Mouse (Mus musculus): ENCODE results near the gene Gm10300. TPM values are rescaled to one million over a fixed set of nuclear protein-coding genes. Genes with fewer than 3 reads are reported as not detected.

The Gm10300 gene
- polyA plus RNA-seq (2017; shearing (Covaris generic)): not detected

DNA sequence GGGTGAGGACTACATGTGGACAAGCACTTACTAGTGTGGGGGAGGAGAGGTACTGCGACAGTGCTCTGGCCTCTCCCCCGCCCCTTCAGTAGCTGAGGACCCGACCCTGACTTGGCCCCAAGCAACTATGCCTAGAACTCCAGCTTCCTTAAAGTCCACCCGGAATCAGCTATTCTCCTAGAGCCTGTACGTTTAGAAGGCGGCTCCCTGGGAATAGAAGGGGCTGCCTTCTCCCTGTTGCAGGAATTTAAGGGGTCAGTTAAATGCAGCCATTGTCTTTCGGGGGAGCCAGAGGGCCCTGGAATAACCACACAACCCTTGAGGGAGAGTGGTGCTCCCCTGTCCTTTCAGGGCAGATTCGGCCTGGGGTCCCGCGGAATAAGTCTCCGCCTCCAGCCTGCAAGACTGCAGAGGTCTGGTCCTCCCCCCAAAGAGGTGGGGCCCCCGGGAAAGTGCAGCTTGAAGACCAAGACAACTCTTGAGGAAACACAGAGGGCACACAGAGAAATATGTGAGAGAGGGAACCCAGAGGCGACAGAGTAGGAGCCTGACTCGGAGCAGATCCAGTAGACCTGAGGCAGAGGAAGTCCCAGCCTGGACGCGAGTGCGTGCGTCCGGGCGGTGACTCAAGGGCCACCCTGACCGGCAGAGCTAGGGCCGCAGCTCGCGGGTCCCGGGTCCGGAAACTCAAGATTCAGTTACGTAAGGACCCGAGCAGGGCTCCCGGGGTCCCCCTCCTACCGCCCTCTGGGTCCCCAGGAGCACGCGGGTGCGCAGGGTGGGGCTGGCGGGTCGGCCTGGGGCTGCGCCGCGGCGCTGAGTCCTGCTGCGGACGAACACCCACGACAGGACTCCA lies at the start of gene Gm10300:
Gm10300 (plus strand) TSS at position 621 of the 856 bp plus-strand sequence.
- peak; percentile 13 for ATAC-seq

- ATAC-seq: no peak
Measured at GRCm38 (mm10) chr4:132025264-132025663, 49.2 kb upstream of the Gm10300 start.

DNA sequence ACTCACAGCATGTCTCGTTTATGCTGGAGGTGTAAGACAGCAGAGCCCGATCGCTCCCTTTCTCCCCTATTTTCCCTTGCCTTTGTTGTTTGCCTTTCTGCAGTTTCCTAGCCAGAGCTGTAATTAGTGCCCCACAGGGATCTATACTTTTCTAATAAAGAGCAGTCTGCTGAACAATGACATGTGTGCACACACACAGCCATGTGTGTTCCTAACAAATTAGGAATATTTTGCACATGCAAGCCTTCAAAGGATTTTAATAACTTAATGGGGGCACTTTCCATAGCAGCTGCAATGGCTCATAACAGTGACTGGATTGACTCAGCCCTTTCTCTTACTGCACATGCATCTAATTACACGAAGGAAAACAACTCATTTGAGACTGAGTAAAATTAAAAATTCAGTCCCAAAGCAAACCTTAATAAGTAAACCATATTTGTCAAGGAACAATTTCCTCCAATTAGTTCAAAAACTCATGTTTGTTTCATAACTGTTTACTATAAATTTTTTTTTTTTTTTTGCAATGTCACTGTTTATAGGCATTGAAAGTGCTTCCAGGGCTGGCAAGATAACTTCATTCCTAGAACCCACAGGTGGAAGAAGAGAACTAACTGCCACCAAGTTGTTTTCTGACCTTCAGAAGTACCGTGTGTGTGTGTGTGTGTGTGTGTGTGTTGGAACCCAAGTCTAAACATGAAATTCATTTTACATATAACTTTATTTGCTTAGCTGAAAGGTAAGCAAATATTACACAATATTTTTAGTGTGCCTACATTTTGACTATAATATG lies 48.6 kb upstream of the Gm10300 start:
- no peak for ATAC-seq

DNA sequence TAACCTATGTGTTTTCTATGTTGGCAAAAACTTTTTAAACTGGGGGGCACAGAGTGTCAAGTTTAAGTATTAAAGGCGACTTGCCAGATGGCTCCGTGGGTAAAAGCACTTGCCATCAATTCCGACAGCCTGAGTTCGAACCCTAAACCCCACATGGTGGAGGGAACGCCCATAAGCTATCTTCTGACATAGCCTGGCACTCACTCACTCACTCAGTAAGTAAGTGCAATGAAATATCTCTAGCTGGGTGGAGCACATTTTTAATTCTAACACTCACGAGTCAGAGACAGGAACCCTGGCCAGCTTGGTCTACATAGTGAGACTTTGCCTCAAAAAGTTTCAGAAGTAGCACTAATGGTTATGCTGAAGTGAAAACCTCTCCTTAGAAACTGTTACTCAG lies 47.3 kb upstream of the Gm10300 start:
- ATAC-seq: no peak

- ATAC-seq: no peak
Measured at GRCm38 (mm10) chr4:132027806-132028205, 46.7 kb upstream of the Gm10300 start.

GRCm38 (mm10) chr4:132029851-132030741 lies 44.4 kb upstream of the Gm10300 start:
- ATAC-seq: no peak

DNA sequence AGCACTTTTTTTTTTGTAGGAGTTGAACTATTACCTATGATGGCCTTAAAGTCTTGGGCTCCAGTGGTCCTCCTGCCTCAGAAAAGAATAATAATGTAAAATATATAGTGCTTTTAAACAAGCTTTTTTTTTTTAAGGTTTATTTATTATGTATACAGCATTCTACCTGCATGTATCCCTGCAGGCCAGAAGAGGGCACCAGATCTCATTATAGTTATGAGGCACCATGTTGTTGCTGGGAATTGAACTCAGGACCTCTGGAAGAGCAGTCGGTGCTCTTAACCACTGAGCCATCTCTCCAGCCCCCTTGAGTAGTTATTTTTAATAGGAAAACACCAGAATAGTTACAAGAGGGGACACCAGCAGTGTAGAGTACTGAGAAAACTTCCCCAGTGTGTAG lies 41.3 kb upstream of the Gm10300 start:
- ATAC-seq: no peak

DNA sequence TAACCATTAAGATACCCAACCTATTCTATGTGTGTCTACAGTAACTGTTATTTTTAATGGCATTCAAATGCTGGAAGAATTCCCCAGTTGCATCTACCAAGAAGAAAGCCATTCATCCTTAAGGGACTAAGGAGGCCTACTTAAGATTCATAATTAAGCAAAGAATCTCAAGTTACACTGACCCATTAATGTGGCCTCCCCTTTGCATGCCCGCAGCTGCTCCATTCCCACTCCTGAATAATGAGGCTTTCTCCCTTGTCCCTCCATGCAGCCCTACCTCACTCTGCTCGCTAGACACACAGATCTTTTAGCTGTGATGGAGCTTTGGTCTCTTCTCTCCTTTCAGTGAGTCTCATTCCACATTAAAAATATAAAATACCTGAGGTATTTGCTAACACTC lies 40.3 kb upstream of the Gm10300 start:
- ATAC-seq: no peak

DNA sequence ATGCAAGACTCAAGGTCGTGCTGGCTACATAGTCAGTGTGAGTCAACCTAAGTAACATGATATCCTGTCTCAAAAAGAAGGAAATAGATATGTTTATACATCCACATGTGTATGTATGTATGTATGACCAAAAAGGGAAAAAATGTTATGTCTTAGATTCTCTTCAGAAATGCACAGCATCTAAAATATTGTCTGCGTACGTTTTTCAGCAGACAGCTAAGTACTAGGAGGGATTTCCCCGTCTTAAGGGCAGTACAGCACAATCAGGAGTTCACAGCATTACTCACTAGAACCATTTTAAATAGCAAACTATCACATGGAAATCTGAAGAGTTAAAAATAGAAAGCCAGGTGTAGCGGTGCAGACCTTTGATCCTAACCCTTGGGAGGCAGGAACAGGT lies 37.4 kb upstream of the Gm10300 start:
- peak; percentile 55 for ATAC-seq

DNA sequence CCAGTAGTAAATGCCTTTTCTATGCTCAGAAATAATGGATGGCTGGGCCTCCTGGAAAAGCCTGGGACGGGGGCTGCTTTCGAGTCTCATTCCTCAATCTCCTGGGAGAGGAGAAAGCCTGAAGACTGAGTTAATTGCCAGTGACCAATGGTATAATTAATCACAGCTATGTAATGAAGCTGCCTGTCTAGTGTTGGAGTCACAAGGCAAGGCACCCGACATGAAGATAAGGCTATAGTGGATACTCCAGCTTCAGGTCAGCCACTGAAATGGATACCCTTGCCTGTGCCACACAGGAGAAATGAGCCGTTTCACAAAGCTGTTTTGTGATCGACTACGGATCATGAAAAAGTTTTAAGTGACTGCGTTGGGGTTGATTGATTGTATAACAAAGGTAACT lies 36.5 kb upstream of the Gm10300 start:
- ATAC-seq: no peak

DNA sequence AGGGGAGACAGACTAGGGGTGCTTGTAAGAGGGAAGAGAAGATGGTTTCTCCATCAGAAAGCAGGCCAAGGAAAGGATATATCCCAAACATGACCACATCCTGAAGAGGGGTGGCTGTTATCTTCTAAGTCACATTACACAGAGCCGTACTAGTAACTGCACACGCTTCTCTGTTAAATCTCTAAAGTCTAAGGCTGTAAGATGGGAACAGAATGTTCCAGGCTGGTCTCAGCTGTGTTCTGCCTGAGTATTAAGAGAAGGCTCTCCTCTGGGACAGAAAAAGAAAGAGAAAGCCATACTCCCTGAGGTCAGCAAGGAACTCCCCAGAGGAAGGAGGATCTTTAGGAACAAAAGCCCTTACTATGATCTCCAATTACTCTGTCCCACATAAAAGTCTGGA lies 35.7 kb upstream of the Gm10300 start:
- ATAC-seq: no peak

DNA sequence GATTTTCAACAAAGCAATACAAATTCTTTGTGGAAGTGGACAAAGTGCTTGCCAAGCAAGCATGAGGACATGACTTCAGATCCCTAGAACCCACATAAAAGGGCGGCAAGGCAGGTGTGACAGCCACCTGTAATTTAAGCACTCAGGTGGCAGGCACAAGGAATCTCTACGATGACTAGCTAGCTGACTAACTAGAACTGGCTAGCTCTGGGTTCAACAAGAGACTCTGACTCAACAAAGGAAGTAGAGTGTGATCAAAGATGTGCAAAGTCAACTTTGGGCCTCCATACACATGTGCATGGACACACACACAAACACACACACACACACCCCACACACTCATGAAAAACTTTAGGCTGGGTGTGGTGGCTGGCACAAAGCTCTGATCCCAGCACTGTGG lies 35.0 kb upstream of the Gm10300 start:
- no peak for ATAC-seq

DNA sequence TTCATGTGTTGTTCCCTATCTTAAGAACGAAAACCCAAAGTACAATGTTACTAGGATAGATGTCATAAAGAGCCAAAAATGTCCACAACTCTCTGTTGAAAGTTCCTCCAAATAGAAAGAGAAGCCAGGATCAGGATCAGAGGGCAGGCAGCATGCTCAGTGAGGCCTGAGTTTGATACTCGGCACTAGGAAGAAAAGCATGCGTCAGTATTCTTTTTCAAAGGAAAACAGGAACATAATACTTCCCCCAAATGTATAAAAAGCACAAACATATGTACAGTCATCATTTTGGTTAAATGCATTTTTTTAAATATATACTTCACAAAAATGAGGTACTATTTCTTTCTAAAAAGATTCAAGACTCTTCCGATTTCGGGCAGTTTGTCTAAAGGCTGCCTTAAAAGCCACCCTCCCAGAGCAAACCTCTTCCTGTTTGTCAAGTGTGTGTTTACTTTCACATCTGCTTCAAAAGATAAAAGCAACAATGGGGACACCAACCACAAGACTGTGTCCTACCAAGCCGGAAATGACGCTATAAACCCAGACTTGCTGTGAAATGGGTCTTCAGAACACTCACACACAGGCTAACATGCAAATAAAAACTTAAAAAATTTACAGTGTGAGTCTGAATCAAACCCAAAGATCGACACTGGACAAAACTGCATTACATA lies 34.4 kb upstream of the Gm10300 start:
- ATAC-seq: peak; percentile 91

GRCm38 (mm10) chr4:132041471-132042332 lies 32.8 kb upstream of the Gm10300 start:
- peak; percentile 12 for ATAC-seq

- no peak for ATAC-seq
Measured at GRCm38 (mm10) chr4:132043726-132044125, 30.8 kb upstream of the Gm10300 start.

DNA sequence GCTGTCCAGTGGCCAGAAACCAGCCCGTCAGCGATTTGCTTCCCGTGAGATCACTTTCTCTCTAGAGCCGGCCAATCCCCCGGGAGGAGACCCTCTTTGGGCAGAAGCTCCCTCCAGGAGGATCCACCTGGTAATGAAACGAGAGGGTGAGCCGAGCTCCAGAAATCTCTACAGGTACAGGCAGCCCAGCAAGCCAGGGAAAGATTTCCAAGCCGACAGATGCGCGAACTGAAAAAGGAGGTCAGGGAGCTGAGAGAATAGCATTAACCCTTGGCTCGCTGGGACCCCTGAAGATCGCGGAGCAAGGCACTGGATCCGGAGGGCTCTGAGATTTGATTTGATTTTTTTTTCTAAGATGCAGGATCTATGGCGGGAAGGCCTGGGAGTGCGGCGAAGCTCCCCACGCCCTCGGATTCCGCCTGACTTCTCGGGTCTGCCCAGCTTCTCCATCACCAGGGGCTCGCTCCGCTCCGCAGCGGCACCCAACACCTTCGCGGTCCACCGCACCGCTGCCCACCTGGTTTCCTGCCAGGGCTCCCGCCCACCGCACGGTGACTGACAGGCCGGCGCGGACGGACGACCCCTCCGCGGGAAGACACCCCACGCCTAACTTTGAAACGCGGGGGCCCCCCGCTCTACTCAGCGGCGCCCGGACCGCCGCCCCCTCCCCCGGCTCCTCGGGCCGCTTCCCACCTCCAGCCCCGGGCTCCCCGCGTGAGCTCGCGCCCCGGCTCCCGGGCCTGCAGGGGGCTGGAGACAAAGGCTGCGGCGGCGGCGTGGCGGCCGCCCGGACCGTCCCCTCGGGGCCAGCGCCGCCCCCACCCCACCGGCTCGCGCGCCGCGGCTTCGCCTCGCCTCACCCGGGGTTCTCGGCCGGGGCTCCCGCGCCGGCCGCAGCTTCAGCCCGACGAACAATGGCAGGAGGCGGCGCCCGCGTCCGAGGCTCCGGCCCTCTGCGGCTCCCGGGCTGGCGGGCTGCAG lies 26.2 kb upstream of the Gm10300 start:
- peak; percentile 21 for ATAC-seq

- ATAC-seq: peak; percentile 87
Measured at GRCm38 (mm10) chr4:132048995-132049404, 25.5 kb upstream of the Gm10300 start.

DNA sequence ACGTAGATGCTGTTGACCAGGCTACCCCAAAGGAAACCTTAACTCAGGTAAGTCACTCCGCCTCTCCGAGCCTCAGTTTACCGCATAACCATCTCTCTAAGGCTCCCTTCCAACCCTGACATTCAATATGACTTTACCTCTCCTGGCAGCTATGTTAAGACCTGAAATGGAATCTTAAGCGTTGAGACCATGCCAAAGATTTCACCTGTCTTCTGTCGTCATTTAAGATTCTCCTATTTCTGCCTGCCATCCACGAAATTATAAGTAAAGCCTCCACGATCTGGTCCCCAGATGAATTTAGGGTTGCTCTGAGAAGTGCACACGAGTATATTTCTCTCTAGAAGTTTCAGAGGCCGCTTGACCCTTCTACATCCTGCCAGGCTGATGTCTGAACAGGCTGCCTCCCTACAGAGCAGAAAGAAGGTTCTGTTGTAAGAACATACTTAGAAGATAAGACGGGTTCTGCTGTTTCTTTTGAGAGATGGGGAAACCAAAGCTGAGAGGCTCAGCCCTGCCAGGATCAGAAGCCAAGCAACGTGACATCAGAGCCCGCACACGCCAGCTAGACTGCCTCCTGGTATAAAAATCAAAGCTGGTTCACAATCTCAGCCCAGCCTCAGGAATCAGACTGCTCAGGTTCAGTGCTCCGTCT lies 24.8 kb upstream of the Gm10300 start:
- no peak for ATAC-seq
